Mouse (Mus musculus): Measurements from ENCODE around the gene Sec11a.

- TF ChIP-seq CTCF (IDR thresholded peaks at IDR 0.05; ENCODE audit: extremely low read depth, insufficient read depth, low read length) (no peak), POLR2A (IDR thresholded peaks at IDR 0.05; ENCODE audit: extremely low read depth, insufficient read depth, low read length) (no peak)
These were observed 44.0 kb upstream of the Sec11a start for GRCm38 (mm10) chr7:80991589-80991988.
